Mouse (Mus musculus) ES-Bruce4 (cell line): Measurements from ENCODE around the gene Gnaz. TPM values are rescaled to one million over a fixed set of nuclear protein-coding genes. Genes with fewer than 3 reads are reported as not detected.

Source experiments
- H3K27ac ChIP-seq: 2 replicates; pipeline ENCODE4 v1.5.1; 2012; ENCODE audit warnings: low read length, inconsistent platforms; ENCODE audit not compliant: insufficient read depth
- H3K27me3 ChIP-seq: 2 replicates; pipeline ENCODE4 v1.6.1; 2012; ENCODE audit warnings: mild to moderate bottlenecking, low read length, inconsistent platforms; ENCODE audit not compliant: control insufficient read depth, poor library complexity, insufficient read depth, severe bottlenecking
- H3K36me3 ChIP-seq: 2 replicates; pipeline ENCODE4 v1.6.1; 2012; ENCODE audit warnings: inconsistent platforms, mild to moderate bottlenecking, low read length, moderate library complexity; ENCODE audit not compliant: control insufficient read depth, poor library complexity, insufficient read depth, severe bottlenecking
- H3K4me1 ChIP-seq: one replicate; pipeline ENCODE4 v1.8.1; 2011; ENCODE audit warnings: low read length; ENCODE audit not compliant: control insufficient read depth, insufficient read depth
- H3K4me3 ChIP-seq: 2 replicates; pipeline ENCODE4 v1.5.1; 2011; ENCODE audit warnings: low read depth, mild to moderate bottlenecking, low read length
- H3K9ac ChIP-seq: 2 replicates; pipeline ENCODE4 v1.6.1; 2012; ENCODE audit warnings: low read depth, mild to moderate bottlenecking, inconsistent platforms; ENCODE audit not compliant: poor library complexity, severe bottlenecking
- H3K9me3 ChIP-seq: replicated peaks from 2 replicates; pipeline ENCODE4 v1.6.1; 2012; ENCODE audit warnings: mild to moderate bottlenecking, low read length, inconsistent platforms; ENCODE audit not compliant: control insufficient read depth, poor library complexity, insufficient read depth, severe bottlenecking
- CTCF ChIP-seq: IDR thresholded peaks from one replicate; pipeline ENCODE4 v1.8.1; 2011; ENCODE audit warnings: low read depth, low read length
- EP300 ChIP-seq: IDR thresholded peaks from 2 replicates; pipeline ENCODE4 v1.6.1; 2011; ENCODE audit warnings: low read depth, low read length; ENCODE audit not compliant: insufficient read depth
- POLR2A ChIP-seq: IDR thresholded peaks from one replicate; pipeline ENCODE4 v1.8.1; 2011; ENCODE audit warnings: low read length; ENCODE audit not compliant: insufficient read depth
- polyA plus RNA-seq: library from polyadenylated mRNA; stranded (reverse); fragments of >200 nt; gene quantifications from 2 replicates; pipeline ENCODE4 v1.2.4, GENCODE M21; 2011; ENCODE audit warnings: low read depth; ENCODE audit not compliant: missing spikeins, insufficient read depth, insufficient read length

Gnaz gene
- polyA plus RNA-seq, 1 experiment, result 3.1 TPM

DNA sequence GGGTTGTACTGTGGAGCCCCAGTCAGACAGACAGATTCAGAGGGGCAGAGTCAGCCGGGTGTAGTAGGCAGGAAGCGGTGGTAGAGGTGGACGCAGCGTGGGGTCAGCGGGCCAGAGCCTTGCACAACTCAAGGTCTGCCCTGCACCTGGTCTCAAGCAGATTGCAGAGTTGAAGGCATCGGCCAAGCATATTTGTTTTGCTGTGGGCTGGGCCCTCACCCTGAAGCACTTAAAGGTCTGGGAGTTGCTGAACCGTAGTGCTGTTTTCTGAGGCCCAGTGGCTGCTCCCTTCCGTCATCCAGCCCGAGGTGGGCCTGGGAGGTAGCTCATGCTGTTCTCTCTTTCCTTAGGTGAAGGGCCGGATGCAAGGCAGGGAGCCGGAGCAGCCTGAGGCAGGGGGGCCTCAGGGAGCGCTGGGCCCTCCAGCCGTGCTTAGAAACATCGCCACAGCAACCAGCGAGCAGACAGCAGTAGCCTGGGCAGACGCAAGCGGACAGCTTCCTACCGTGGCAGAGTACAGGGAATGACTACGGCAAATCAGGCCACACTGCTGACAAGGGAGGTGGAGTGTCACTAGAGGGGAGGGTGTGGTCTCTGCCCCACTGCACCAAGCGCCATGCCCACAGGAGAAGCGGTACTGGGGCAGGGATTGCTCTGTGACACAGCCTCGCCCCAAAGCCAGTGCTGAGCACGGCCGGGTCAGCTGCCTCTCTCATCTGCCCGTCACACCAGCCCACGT, 23.8 kb downstream of the Gnaz start:
- H3K27me3 ChIP-seq, result no peaks in the 10 kb centered on the region
- H3K4me3 ChIP-seq, result 0 out of 2 replicates have a peak overlapping the region, but pooled peaks have one; percentile 1

DNA sequence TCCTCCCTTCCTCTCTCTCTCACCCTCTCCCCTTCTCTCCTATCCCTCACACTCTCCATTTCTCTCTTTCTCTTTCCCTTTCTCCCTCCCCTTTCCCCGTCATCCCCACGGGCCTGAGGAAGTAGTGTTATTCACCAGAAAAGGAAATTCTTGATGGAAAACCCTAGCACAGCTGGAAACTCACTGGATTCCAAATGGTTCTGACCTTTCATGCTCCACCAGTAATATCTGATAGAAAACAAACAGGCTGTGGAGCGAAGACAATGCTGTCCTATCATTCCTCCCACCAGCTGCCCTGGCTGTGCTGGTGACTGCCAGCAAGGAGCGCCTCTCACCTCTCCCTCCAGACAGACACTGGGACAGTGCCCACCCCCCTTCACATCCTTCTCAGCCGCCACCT, 27.9 kb downstream of the Gnaz start:
- Histone ChIP-seq H3K4me1 (no peaks in the 10 kb centered on the region), H3K4me3 (no peak overlapping the region), H3K27ac (no peak overlapping the region), H3K9me3 (no peaks in the 10 kb centered on the region), H3K27me3 (no peaks in the 10 kb centered on the region), H3K9ac (no peak overlapping the region), H3K36me3 (no peaks in the 10 kb centered on the region)
- no peak for TF ChIP-seq CTCF
- no peak for TF ChIP-seq POLR2A
- no peak for TF ChIP-seq EP300

More for the DNA sequence above, 23.8 kb downstream of the Gnaz start:
- no peak overlapping the region for H3K9ac ChIP-seq
- TF ChIP-seq CTCF, result no peak
- TF ChIP-seq POLR2A, result no peak
- no peak for TF ChIP-seq EP300
- H3K36me3 ChIP-seq, result no peaks in the 10 kb centered on the region
- no peaks in the 10 kb centered on the region for H3K4me1 ChIP-seq
- H3K27ac ChIP-seq, result no peak overlapping the region
- no peaks in the 10 kb centered on the region for H3K9me3 ChIP-seq

DNA sequence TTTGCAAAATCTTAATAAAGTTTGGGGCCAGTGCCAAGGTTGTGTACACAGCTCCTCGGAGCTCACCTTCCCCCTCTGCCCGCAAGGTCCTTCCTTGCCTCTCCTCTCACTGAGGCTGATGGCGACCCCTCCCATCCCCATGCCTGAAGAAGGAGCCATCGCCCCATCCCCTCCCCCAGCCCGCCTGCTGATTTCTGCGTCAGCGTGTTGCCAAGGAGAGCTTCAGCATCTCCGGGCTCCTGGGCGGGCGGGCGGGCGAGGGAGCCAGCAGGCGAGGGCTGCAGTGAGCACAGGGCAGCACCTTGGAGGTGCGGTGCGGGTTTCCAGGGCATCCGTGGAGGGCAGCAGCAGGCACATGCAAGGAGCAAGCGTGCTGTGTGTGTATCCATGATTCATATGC, 28.4 kb downstream of the Gnaz start:
- Histone ChIP-seq H3K9ac (no peak overlapping the region), H3K9me3 (no peaks in the 10 kb centered on the region), H3K36me3 (no peaks in the 10 kb centered on the region), H3K27me3 (no peaks in the 10 kb centered on the region), H3K4me1 (no peaks in the 10 kb centered on the region), H3K27ac (no peak overlapping the region), H3K4me3 (no peak overlapping the region)
- no peak for TF ChIP-seq CTCF
- TF ChIP-seq POLR2A, result no peak

DNA sequence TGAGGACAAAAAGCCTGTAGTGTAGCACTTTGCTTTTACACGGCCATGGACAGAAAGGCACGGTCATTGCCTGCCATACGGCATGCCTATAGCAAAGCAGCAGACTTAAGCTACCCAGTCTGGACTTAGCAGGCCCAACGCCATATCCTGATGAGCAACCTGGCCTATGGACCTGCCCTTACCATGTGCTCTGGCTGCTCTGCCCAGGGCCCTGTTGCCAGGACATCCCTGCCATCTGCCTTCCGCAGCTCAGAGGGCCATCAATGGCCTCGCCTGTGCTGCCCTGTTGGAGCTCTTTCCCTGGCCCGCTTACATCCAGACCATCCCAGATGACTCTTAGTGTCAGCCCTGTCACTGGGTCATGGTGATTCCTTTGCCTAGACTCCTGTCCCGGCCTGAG, 34.4 kb downstream of the Gnaz start:
- H3K27ac ChIP-seq, result no peak overlapping the region
- H3K27me3 ChIP-seq, result no peaks in the 10 kb centered on the region
- no peak overlapping the region for H3K9ac ChIP-seq
- no peak overlapping the region for H3K4me3 ChIP-seq
- no peak for TF ChIP-seq POLR2A
- no peak for TF ChIP-seq EP300
- no peak for TF ChIP-seq CTCF
- H3K36me3 ChIP-seq, result no peaks in the 10 kb centered on the region
- no peaks in the 10 kb centered on the region for H3K4me1 ChIP-seq
- H3K9me3 ChIP-seq, result no peaks in the 10 kb centered on the region

DNA sequence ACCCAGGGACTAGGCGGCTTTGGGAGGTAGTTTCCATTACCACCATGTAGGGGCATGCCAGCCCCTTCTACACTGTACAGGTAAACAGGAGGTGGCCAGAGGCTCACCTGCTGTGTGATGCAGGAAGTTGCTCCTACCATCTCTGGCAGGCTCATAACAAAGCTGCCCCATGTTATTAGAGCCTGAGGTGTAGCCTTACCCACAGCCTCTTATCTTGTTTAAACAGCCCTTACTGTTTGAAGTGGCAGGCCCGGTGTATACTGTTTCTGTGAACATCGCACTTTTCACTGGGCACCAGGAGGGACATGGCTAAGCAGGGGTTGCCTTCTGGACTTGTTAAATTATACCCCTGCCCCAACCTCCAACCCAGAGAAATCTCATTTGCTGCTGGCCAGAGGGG, 37.1 kb downstream of the Gnaz start:
- no peak overlapping the region for H3K27ac ChIP-seq
- H3K4me1 ChIP-seq, result no peaks in the 10 kb centered on the region
- no peak overlapping the region for H3K4me3 ChIP-seq
- H3K27me3 ChIP-seq, result no peaks in the 10 kb centered on the region
- TF ChIP-seq CTCF, result no peak
- TF ChIP-seq POLR2A, result no peak
- TF ChIP-seq EP300, result no peak
- no peak overlapping the region for H3K9ac ChIP-seq
- H3K36me3 ChIP-seq, result no peaks in the 10 kb centered on the region
- no peaks in the 10 kb centered on the region for H3K9me3 ChIP-seq

- H3K9ac ChIP-seq, result no peak overlapping the region
- H3K9me3 ChIP-seq, result no peaks in the 10 kb centered on the region
- H3K27me3 ChIP-seq, result no peaks in the 10 kb centered on the region
- no peak for TF ChIP-seq EP300
- TF ChIP-seq CTCF, result no peak
- no peak for TF ChIP-seq POLR2A
- H3K4me3 ChIP-seq, result no peak overlapping the region
- H3K27ac ChIP-seq, result no peak overlapping the region
- H3K36me3 ChIP-seq, result no peaks in the 10 kb centered on the region
- H3K4me1 ChIP-seq, result no peaks in the 10 kb centered on the region
Observed at GRCm38 (mm10) chr10:75006889-75007662, 40.1 kb downstream of the Gnaz start.
